Mouse (Mus musculus) cerebellum, adult 9-11 months (tissue): ENCODE measurements around the gene Atp8b4.
A peak's percentile ranks its signal among the peaks of the same experiment; 100 is the strongest.

Experiments used
- DNase-seq: peaks from one replicate; pipeline ENCODE4 v3.0.0; 2022

Gene Atp8b4

DNA sequence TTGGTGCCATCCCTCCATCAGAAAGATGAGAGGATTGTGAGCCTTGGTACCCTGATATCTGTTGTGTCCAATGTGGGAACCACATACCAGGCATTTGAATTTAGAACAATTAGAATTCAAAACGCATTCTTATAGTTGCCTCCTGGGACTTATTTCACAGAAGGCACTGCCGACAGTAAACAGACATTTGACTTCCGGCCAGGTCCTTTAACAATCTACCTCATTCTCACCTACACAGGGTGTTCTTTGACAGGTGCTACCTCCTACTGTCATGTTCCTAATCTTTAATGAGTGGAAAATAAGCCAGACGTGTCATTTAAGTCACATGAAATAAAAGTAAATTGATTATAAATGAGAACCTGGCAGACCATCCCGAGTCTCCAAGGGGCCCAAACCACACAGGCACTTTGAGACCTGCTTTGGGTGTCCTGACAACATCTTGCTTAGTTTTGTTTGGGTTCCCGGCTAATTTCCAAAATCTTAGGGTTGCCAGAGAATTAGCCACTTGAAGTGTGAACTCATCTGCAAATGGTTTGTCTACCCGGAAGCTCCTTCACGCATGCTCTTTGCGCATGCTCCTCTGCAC, 67.9 kb downstream of the Atp8b4 start:
- DNase-seq, result peak; percentile 4

DNA sequence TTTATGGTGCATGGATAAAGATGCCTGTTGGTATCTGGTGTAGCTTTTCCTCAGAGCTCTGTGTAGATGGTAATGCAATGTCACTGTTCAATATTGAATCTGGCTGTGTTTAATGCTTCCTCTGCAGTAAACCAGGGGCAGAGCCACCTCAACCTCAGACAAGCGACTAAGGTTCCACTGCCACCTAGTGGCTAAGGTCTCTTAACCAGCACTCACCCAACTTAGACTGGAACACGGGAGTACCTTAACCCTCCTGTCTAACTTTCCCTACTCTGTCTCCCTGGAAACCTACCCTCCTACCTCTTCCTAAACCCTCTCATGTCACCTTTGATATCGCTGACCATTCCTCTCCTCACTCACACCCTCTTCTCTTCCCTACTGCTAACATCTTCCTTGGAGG, 71.2 kb downstream of the Atp8b4 start:
- DNase-seq, result peak; percentile 18

DNA sequence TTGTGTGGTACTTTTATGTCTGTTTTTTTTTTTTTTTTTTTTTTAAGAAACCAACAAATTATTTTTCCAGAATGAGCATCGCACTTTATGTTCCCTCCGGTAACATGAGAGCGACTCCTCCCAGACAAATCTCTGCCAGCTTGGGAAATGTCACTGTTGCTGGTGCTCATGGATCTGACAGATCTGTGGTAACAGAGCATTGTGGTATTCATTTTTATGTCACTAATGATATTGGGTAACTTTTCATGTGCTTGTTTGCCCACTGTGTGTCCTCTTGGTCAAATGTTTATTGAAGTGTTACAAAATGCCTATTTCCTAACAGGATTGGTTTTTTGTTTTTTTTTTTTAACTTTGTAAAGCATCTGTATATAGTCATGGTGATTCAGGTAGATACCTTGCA, 75.3 kb downstream of the Atp8b4 start:
- DNase-seq, result no peak

DNA sequence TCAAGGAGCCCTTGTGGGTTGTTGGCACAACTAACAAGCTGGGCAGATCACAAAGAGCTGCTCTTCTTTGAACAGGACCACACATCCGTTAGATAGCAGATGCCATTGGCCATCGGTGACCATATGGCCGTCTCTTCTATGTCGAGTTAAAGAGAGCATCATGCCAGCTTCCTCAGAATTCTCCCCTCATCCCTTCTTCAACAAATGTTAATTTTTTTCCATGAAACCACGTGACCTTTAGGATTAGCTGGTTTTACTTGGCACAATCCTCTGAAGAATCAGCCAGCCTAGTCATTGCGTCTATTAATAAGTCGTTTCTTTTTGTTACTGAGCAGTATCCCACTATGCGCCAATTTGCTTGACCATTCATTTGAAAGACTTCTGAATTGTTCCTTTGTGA, 75.8 kb downstream of the Atp8b4 start:
- DNase-seq, result peak; percentile 8

DNA sequence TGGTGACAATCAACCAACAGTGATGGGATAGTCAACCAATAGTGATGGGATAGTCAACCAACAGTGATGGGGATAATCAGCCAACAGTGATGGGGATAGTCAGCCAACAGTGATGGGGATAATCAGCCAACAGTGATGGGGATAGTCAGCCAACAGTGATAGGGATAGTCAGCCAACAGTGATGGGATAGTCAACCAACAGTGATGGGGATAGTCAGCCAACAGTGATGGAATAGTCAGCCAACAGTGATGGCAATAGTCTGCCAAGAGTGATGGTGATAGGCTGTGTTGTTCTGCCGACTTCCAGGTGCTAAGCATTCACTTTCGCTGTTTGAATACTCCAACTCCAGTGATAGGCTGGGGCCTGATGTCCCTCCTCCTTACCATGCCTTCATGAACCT, 79.6 kb downstream of the Atp8b4 start:
- no peak for DNase-seq

DNA sequence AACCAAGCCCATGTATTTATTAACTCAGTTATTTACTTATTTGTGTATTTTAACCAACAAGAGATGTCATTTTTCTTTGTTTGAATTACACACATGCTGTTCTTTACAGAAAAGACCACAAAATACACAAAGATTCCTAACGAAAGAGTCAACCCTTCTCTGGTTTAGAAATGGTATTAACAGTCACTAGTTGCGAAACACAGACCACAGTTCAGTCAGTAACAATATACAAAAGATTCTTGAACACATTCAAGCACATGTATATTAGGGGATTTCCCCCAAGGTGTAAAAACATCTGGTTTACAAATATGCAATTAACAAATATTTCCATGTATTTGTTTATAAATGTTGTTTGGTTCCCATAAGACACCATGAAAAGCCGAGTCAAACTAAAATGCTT, 81.6 kb downstream of the Atp8b4 start:
- DNase-seq, result no peak

DNA sequence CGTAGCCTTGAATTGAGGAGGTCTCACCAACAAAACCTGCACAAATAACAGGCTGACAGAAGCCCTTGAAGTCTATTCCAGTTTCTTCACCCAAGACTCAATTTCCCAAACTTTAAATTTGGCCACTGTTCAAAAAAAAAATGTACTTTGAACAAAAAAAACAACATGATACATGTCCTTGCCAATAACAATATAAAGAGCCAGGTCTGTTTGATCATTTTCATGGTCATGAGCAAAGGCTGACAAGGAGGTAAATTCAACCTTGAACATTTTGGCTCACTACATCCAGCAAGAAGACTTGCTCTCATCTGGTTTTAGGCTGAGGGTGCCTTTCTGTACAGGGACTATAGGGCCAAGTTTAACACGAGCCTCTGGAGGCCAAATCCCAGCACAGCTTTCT, 83.7 kb downstream of the Atp8b4 start:
- DNase-seq, result no peak

DNA sequence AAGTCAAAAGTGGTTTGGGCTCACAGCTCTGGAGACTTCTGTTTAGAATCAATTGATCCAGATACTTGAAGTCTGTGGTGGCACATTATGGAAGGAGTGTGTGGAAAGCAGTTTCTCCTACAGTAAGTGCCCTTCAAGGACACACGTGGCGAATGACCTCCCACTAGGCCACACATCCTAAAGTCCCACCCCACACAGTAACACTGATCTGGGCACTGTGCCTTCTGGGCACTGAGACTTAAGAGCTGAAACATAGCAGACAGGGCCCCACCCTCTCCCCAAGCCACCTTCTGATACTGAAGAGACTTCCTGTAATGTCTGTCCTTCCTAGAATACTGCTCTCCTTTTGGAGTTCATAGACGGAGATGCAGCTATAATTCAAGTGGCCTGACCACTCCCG, 84.5 kb downstream of the Atp8b4 start:
- DNase-seq, result no peak

DNA sequence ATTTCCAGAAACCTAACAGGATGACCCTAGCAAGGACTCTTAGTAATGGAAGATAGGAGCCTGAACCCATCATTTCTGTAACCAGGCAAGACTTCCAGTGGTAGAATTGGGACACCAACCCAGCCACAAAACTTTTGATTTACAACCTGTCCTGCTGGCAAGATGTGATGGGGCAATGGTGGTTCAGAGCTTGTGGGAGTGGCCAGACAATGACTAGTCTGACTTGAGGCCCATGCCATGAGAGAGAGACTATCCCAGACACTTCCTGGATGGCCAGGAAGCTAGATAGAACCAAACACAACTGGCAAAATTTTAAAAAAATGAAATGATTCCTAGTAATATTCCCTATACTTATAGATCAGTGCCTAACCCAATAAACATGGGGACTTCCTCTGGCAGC, 87.7 kb downstream of the Atp8b4 start:
- DNase-seq, result no peak

DNA sequence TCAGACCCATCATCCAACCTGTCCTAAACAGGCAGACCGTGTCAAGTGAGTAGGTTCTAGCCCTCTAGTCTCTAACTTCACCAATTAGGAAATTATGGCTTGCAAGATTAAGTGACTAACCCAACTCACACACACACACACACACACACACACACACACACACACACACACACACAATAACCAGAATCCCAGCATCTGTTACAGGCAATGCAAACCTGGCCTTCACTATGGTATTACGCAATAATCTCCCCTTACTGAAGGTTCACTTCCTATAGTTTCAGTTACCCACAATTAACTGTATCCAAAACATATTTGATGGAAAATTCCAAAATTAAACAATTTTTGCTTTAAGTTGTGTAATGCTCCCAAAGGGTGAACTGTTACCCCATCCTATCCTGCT, 101.0 kb downstream of the Atp8b4 start:
- no peak for DNase-seq

DNA sequence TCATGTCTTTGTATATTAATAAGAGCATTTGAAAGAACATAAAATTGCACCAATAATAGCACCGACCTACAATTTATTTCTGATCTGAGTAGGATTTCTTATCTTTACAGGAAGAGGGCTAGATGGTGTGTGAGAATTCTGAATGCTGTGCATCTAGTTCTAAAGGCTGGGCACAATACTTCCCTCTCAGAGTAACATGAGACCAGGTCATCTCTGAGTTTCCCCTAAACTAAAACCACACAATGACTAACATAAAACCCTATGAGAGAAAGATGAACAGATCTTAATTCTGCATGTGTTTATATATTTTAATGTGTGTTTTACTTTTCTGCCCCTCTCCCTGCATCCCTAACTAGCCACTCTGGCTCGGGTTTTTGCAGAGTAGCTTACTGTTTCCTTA, 101.5 kb downstream of the Atp8b4 start:
- no peak for DNase-seq

DNA sequence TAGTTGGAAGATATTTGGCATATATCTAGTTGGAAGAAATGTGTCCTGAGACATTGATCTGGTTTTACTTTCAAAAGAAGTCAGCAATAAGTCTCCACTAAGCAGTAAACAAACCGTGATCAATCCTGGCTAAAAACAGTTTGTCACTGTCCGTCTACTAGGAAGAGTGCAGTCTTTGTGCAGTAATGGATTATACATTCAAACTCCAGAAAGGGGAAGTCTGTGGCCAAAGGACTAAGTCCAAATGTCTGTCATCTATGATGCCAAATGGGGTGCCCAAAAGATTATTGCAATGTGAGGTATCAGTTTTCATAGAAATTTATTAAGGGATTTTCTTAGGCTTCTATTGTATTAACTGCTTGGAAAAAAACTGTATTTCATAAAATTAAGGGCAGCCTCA, 102.3 kb downstream of the Atp8b4 start:
- no peak for DNase-seq

DNA sequence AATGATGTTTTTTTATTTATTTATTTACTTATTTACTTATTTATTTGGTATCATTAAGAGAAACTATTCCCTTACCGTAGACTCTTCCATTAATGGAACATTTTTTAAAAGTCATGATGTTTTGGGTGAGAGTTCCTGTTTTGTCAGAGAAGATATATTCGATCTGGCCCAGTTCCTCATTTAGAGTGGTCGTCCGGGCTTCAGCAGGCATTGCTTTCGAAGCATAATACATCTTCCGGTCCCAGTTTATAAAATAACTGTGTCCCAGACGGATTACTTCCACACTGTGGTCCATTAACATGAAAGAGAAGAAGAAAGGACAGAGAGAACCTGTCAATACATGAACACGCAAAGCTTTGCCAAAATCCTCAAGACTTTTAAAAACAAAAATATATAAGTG, 103.0 kb downstream of the Atp8b4 start:
- DNase-seq, result no peak

DNA sequence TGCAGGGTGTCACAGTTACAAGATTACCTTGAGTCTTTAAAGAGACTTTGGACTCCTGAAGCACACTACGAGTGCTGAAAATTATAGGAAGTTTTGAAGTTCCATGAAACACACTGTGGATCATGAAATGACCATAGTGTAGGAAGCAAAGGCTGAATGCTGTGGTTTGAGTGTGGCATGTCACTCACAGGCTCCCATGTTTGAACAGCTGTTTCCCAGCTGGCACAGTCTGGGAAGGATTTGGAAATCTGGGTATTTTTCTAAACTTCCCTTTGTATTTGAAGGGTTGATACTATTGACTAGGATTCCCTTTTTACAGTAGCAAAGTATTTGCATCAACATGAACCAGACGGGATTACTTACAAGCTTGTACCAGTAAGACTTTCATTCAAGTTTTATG, 105.5 kb downstream of the Atp8b4 start:
- no peak for DNase-seq

DNA sequence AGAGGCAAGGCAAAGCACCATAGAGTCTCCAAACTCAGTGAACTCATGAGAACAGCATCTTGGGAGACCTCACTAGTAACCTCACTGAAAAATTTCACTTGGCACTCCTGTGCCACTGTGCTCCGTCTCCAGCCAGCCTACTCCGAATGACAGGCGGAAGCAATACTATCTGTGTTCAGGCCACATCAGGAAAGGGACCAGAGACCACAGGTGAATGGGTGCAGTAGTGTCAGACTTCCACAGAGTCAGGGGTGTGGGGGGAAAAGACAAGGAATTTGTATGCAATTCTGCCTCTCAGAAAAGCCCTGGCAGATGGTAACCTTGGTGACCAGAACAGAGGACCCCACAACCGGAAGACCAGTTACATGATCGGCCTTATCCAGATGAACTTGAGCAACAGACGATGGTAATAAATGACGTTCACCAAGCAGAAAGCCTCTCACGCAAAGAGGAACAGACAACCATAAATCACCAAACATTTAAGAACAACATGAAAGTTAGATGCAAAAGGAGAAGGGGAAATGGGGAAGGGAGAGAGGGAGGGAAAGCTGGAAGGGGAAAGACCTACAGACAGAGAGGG, 112.9 kb downstream of the Atp8b4 start:
- DNase-seq, result no peak

DNA sequence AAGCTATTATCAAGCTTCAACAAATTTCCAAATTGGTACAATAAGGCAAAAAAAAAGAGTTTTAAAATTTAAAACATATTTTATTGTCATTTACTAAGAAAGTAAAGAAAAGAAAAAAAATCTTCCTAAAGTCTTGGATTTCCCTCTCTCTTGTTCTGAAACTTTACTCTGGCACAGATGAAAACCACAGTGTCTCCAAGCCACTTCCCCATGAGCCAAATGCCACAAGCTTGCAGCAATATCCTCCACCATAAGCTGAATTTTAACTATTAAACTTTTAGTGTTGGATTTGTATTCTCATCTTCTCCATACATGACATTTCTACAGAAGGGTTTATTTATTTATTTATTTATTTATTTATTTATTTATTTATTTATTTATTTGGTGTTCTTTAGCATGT, 114.4 kb downstream of the Atp8b4 start:
- no peak for DNase-seq

DNA sequence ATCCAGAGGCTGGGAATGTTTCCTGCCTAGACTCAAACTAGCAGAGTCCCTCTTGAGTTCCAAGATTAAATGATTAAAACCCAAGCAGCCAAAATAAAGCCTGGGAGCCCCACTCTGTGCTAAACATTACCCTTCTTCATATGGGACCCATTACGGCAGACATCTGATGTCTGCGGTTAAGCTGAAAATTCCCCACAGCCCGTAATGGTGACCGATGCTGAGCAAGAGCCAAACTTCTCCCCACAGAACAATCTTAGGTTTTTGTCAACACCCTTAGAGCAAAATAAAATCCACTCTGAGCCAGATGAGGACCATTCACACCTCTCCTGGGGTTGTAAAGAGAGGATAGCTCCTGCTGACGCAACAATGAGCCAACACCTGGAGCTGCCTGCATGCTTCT, 120.2 kb downstream of the Atp8b4 start:
- no peak for DNase-seq

DNA sequence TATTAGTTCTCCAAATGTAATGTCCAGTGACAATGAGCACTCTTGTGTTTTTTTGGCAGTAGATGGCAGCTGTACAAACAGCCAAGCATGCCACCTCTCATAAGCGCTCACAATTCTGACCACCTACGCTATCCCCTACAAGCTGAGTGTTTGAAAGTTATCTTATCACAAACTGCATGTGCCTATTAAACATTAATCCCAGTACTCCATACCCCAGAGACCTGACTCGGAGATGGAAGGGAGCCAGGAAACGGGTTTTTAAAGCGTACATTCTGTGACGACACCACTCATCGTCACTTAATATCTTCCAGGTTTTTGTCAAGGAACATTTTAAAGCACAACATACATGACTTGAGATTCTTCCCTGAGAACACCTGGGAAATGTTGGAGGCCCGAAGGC, 128.8 kb downstream of the Atp8b4 start:
- no peak for DNase-seq

DNA sequence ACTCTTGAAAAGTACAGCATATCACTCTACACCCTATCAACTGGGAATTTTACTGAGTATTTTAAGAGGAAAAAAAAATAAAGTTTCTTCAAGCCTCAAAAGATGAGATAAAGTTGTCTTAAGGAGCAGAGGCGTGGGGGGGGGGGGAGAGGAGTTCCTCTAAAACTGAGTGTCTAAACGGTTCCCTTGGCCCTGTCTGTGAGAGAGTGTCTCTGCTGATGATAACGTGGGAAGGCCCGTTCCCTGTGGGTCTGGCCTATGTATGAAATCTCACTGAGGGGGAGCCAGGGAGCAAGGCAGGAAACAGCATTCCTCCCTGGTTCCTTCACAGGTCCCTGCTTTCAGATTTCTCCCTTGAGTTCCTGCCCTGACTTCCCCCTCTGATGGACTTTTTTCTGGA, 130.7 kb downstream of the Atp8b4 start:
- DNase-seq, result no peak

DNA sequence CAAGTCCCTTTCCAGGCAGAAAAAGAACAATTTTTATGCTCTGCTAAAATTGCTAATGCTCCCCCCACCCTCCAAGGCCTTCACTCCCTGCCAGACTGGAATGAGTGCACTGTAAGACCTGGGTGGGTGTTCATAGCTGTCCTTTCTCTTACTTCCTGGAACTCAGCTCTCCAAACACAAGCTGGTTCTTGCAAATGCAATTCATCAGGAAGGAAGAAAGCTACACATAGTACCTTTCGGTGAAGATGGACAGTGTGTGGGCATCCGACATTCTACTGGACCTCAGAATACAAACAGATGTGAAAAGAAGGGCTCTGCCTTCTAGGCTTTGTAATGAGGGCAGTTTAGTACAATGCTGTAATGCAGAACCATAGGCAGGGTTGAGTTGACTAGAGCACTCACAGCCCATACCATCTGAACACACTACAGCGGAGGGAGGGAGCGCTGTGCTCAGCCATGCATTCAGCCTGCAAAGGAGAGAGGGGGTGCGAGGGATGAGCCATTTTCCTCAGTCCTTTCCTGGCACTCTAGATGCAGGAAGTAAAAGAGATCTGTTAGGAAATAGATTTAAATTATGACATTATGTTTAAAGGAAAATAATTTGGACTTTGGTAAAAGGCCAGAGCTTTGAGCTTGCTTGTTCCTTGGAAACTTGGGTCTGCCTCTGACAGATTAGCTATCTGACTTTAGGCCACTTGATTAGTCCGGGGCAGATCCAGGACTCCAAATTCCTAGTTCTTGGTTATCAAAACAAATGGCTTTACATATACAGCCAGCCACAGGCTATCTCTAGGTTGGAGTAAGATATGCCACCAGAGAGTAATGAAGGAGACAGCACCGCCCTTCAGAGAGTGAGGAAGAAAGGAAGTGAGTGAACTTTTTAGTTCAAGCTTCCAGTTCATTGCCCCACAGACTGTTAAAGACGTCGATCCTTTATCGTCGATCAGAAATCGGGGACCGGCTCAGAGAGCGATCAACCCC, 136.4 kb downstream of the Atp8b4 start:
- no peak for DNase-seq

DNA sequence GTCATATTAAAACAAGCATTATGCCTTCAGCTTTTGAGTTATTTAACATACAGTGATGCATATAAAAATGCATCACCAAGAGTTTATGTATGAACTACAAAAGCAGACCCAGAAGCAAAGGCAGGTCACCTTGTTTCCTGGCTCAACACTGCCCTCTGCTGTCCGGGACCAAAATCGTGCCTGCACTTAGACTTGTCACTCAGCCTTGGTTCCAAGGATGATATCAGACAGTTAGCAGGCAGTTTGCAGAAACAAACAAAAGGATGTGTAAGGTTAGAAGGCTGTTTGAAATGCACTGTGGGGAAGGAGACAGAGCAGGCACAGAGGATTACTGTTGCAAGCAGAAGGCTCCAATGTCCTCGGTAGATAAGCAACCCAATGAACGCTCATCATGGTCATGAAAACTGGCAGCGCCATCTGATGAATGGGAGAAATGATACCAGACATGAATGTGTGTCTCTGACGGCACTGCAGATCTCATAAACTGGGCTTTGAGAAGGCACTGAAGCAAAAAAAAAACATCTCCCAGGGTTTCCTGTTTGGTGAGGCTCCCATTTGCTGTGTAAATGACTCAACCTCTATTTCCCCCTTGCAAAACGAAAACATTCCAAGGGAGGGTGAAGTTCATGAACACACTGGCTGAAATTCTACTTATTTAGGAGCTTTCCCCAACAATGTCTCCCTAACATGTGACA, 137.3 kb downstream of the Atp8b4 start:
- DNase-seq, result peak; percentile 9

DNA sequence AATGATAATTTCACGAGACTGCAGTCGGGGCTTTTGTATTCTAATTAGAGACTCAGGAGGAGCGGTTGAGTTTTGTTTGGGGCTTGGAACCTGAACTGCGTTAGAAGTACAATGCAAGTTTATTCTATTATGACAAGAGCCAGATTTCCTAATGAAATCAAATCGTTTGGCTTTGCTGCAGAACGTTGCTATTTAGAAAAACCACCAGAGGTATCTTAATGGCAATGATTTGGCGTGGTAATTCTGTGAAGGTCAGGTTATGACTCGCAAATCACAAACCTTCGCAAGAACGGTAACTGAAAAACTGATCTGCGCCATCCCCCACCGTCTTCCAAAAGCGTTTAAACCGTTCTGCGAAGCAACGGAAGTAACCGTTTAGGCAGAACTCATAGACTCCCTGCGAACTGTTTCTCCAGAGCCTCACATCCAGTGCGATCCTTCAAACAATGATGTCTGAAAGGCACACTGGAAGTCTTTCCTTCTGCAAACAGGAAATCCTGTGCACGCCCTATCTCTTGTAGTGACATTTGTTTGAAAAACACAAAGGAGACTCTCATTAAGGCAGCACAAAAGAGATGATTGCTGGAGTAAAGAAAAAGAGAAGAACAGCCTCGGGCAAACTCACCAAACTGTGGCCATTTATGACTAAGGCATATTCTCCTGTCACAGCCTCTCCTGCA, 139.2 kb downstream of the Atp8b4 start:
- DNase-seq, result no peak

DNA sequence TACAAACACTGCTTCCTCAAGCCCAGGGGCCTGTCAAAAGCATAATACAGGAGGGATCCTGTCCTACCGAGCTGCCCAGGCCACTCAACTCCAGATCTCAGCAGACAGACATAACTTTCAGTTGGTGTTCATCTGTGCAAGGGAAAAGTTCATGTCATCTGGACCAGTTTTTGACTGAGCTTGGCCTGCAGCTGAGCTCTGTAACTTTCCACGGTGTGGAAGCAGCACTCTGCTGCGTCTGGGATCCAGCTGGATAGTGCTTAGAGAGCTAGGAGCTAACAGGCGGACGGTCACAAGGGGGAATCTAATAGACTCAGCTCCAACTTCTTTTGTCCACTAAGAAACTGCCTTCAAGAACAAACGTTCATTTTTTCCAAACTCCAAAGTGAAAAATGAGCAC, 139.8 kb downstream of the Atp8b4 start:
- DNase-seq, result no peak
